Mouse (Mus musculus): Measurements from ENCODE around the gene Col18a1. TPM values are rescaled to one million over a fixed set of nuclear protein-coding genes. Genes with fewer than 3 reads are reported as not detected.

Gene Col18a1
- total and polyA plus RNA-seq, 3 experiments: 26.7 to 78.8 (median 40.0) TPM

- DNase-seq: no peak
Measured at GRCm38 (mm10) chr10:77064239-77064638, 102.1 kb downstream of the Col18a1 start.

GRCm38 (mm10) chr10:77062393-77063010 lies 103.8 kb downstream of the Col18a1 start:
- peak; percentile 38 for DNase-seq

GRCm38 (mm10) chr10:77061426-77061825 lies 104.9 kb downstream of the Col18a1 start:
- DNase-seq: no peak

GRCm38 (mm10) chr10:77056768-77057167 lies 109.6 kb downstream of the Col18a1 start:
- DNase-seq: no peak

- DNase-seq: no peak
Measured at GRCm38 (mm10) chr10:77048606-77049005, 117.7 kb downstream of the Col18a1 start.

- DNase-seq: no peak
Measured at GRCm38 (mm10) chr10:77048196-77048595, 118.2 kb downstream of the Col18a1 start.

- no peak for DNase-seq
Measured at GRCm38 (mm10) chr10:77038579-77039174, 127.7 kb downstream of the Col18a1 start.

- DNase-seq: no peak
Measured at GRCm38 (mm10) chr10:77035487-77035886, 130.9 kb downstream of the Col18a1 start.

- DNase-seq: peak; percentile 67
Measured at GRCm38 (mm10) chr10:77033323-77034025, 132.9 kb downstream of the Col18a1 start.

- DNase-seq: peak; percentile 96
Measured at GRCm38 (mm10) chr10:77032591-77033322, 133.6 kb downstream of the Col18a1 start.

GRCm38 (mm10) chr10:77031768-77032375 lies 134.5 kb downstream of the Col18a1 start, which contains the start of gene Slc19a1:
Gene Slc19a1 (plus strand): TSS chr10:77032241.
- DNase-seq: no peak

- no peak for DNase-seq
Measured at GRCm38 (mm10) chr10:77030666-77031065, 135.7 kb downstream of the Col18a1 start.

GRCm38 (mm10) chr10:77029761-77030160 lies 136.6 kb downstream of the Col18a1 start:
- no peak for DNase-seq

GRCm38 (mm10) chr10:77028782-77029296 lies 137.5 kb downstream of the Col18a1 start:
- DNase-seq: no peak

- no peak for DNase-seq
Measured at GRCm38 (mm10) chr10:77026944-77027343, 139.4 kb downstream of the Col18a1 start.

GRCm38 (mm10) chr10:77024231-77024630 lies 142.1 kb downstream of the Col18a1 start:
- DNase-seq: no peak

- DNase-seq: peak; percentile 55
Measured at GRCm38 (mm10) chr10:77022301-77023130, 143.8 kb downstream of the Col18a1 start.

- peak; percentile 71 for DNase-seq
Measured at GRCm38 (mm10) chr10:77021399-77022052, 144.8 kb downstream of the Col18a1 start.

- no peak for DNase-seq
Measured at GRCm38 (mm10) chr10:77017662-77018061, 148.7 kb downstream of the Col18a1 start.

GRCm38 (mm10) chr10:77017061-77017460 lies 149.3 kb downstream of the Col18a1 start:
- DNase-seq: no peak

Measured in adrenal gland, adult 2 months (tissue).